Mouse (Mus musculus): ENCODE measurements at regions not wholly inside any gene's neighbourhood (a gene's known extent, or its start where the extent isn't known, plus 50 kb on each side); places are given as distances from the start of the nearest gene placed in this dataset.

DNA sequence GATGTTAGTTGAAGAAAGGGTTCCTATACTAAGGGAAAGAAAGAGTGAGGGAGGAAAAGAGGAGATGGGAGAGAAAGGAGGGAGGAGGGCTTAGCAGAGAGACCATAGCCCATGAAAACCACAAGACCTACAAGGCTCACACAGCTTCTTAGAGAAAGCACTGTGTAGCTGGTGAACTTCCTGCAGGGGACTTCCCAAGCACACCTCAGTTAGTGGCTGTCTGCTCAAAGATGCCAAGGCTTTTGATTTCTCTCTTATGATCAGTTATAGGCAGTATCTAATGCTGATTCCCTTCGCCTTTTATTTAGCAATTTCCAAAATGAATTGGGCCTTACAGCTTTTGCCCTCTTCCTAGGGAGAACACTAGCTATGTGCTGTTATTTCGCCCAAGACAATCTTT lies 90.0 kb upstream of the Bach2 start:
- no peak for ATAC-seq (ENCODE audit: insufficient number of reproducible peaks, low FRiP score, low TSS enrichment)

- no peak for ATAC-seq (ENCODE audit: insufficient number of reproducible peaks, low FRiP score, low TSS enrichment)
Measured at GRCm38 (mm10) chr4:32149171-32149570, 89.4 kb upstream of the Bach2 start.

DNA sequence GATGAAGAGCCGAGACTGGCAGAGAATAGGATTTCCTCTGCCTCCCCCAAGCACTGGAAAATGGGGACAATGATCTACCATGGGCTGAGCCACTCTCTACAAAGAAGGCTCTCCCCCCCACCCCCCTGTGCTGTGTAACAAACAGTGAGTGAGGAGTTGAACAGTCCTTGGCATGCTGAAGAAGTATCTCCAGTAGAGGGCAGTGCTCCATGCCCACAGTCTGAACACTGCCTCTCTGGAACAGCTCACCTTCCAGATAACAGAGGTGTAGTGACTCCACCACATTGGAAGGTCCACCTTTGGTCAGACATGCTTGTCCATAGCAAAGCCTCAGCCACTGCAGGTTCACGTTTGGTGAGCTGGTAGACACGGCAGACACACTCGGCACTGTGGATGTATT lies 85.2 kb upstream of the Bach2 start:
- peak; percentile 67 for ATAC-seq (ENCODE audit: insufficient number of reproducible peaks, low FRiP score, low TSS enrichment)

- no peak for ATAC-seq (ENCODE audit: insufficient number of reproducible peaks, low FRiP score, low TSS enrichment)
Measured at GRCm38 (mm10) chr4:32156965-32157364, 81.6 kb upstream of the Bach2 start.

DNA sequence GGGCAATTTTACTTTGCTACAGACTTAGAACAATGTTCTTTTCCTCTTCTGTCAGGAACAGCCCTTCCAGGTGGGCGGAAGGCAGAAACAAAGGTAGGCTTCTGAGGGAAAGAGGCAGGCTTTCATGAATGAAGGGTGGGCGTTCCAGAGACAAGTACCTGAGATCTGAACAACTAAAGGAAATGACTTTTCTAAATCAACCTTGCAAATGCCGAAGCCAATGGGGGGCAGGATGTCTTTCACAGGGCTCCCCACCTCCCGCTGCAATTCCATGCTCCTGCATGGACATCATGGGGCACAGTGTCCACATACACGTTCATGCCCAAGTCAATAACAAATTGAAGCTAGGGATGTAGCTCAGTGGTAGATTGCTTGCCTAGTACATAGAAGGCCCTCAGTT lies 80.2 kb upstream of the Bach2 start:
- ATAC-seq (ENCODE audit: insufficient number of reproducible peaks, low FRiP score, low TSS enrichment), result no peak

DNA sequence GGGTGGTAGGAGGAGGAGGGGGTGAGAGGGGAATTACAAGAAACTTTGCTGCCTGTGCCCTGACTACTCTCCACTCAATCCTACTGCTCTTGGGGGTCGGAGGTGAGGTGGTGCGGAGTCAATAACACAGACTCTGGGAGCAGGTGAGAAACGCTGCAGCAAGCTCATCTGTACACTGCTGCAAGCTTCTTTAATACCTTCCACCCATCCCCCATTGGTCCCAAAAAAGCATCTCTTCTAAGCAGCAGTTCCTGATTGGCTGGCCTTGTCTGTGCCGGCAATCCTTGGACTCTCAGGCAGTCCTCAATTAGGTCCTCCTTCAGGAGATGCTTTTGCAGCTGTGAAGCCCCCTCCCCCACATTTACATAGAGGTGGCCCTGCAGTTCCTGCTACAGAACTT lies 79.7 kb upstream of the Bach2 start:
- no peak for ATAC-seq (ENCODE audit: insufficient number of reproducible peaks, low FRiP score, low TSS enrichment)

GRCm38 (mm10) chr4:32160815-32161214 lies 77.8 kb upstream of the Bach2 start:
- no peak for ATAC-seq (ENCODE audit: insufficient number of reproducible peaks, low FRiP score, low TSS enrichment)

DNA sequence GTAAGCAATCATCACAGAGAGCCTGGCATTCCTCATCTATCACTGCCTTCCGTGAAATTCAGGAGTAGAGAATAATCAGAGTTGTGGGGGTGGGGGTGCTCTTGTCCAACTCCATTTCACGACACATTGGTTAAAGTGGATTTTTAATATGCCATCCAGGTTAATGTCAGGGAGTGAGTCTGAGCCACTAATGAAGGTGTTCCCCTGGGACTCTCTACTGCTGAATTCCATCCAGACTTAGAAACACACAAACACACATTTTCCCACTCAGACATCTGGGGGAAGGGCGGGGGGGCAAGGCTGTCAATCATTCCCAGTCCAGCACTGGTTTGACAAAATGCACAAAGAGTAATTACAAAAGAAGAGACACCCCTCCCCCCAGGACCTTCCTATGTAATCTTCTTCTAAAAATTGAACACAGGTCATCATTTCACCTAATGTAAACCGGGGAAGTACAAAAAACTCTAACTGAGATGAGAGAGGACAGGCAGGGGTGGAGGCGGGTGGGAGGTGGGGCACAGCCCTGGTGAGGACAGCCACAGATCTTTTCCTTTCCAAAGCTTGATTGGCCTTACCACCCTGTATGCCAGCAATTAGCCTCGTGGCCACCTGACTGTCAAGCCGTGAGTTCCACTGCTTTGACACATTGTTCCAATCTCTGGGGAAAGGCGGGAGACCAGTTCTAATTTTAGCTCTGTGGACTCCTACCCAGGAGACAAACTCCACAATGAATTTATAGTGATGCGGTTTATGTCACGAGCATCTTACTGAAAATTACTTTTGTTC lies 76.5 kb upstream of the Bach2 start:
- ATAC-seq (ENCODE audit: insufficient number of reproducible peaks, low FRiP score, low TSS enrichment), result no peak

DNA sequence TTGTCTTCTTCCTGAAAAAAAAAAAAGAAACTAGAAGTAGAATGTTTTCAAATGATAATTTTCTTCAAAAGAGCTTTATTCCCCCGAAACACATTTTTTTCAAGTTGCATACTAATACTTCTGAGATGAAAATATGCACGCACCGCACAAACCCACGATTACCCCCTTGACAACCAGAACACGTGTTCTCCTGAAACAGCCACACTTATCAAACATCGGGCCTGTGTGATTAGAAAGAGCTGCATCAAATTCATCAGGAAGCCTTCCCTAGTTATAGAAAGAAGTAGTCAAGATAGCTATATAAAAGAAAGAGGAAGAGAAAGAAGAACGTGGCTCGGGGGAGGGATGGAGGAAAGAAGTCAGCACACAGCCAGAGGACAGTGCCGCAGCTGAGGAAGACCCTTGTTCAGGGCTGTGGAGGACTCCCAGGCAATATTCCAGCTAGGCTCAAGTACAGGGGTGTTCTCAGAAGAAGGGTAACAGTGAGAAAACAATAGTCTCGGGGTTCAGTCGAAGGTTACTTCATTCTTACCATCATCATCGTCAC lies 75.8 kb upstream of the Bach2 start:
- ATAC-seq (ENCODE audit: insufficient number of reproducible peaks, low FRiP score, low TSS enrichment), result no peak

- ATAC-seq (ENCODE audit: insufficient number of reproducible peaks, low FRiP score, low TSS enrichment), result no peak
Measured at GRCm38 (mm10) chr4:32164081-32164641, 74.4 kb upstream of the Bach2 start.

GRCm38 (mm10) chr4:32164736-32165241 lies 73.8 kb upstream of the Bach2 start:
- ATAC-seq (ENCODE audit: insufficient number of reproducible peaks, low FRiP score, low TSS enrichment), result no peak

DNA sequence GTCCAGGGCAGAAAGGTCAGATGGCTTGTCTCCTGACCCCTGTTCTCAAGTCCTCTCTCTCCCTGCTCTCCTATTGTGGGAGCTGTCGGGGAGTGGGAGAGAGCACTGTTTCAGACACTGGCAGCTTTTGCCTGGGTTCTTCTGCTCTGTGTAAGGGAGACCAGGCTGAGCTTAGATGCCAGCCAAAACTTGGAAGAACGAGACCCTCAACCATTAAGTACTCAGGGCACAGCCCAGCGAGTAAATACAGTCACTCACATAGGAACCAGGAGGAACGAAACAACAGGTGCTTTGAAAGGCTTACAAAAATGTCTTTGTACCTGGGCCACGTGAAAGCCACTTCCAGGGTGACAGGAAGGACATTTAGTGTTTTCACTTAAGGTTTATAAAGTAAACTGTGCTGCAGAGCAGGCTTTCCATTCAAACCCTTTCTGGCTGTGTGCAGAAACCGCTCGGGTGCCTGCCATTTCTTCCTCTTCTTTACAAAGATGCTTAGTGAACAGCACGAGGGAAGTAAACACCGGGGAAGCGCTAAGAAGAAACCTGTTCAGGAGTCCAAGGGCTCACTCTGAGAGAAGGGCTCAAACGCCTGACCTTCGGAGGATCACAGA lies 72.6 kb upstream of the Bach2 start:
- no peak for ATAC-seq (ENCODE audit: insufficient number of reproducible peaks, low FRiP score, low TSS enrichment)

DNA sequence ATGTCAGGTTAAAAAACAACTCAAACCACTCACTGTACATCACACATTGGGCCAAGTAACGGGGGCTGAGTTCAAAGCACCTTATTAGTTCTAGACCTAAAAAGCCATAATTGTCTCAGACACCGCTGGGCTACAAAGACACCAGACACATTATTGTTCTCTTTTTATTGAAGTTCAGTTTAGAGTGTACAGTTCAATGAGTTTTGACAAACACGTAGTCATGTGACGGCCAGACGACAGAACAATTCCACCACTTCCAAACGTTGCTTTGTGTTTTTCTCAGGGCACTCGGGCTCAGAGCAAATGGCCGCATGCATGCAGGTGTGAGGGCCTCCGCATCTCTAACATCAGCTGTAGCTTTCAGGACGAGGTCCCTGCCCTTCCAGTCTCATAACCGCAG lies 71.5 kb upstream of the Bach2 start:
- ATAC-seq (ENCODE audit: insufficient number of reproducible peaks, low FRiP score, low TSS enrichment), result no peak

- ATAC-seq (ENCODE audit: insufficient number of reproducible peaks, low FRiP score, low TSS enrichment), result no peak
Measured at GRCm38 (mm10) chr4:32170106-32170459, 68.5 kb upstream of the Bach2 start.

DNA sequence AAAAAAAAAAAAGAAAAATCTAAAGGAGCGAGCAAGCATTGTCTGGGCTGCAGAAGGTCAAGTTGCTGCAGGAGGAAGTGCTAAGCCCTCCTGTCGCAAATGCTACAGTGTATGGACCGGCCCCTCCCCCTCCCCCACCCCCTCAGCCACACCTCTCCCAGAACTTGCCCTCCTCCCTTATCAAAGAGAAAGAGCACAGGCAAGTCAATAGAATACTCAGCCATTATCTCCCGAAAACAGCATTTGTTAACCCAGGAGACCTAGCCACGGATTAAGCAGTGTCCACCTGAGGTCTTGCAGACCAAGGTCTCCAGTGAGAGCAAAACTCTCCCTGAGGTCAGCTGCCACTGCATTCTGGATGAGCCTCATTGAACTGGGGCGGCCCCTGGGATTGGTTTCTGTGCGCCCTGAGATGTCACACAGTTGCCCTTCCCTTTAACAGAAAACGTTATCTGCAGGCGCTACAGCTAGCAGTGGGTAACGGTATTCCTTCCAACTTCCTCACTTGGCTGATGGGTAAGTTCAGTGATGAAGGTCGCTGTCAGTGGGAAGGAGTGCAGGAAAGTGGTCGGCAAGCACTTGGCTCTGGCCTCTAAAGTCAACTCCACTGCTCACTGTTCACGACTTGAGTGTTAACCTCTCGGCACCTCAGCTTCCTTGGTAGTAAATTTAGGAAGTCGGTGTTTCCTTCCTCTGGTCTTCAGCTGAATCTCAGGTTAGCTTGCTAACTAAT lies 68.0 kb upstream of the Bach2 start:
- ATAC-seq (ENCODE audit: insufficient number of reproducible peaks, low FRiP score, low TSS enrichment), result no peak

DNA sequence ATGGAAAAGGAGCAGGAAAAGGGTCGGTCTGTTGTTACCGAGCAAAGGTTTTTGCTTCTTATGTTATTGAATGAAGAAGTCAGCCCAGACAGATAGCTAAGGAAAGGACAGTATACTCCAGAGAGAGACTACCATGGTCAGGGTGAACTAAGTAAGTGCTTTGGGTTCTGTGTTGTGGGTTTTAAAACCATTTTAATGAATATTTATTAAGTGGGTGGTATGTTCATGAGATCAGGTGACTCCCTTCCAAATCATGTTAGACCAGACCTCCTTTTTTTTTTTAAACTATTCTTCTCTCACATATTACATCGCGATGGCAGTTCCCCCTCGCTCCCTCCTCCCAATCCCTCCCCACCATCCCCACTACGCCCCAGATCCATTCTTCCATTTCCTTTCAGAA lies 67.3 kb upstream of the Bach2 start:
- no peak for ATAC-seq (ENCODE audit: insufficient number of reproducible peaks, low FRiP score, low TSS enrichment)

- no peak for ATAC-seq (ENCODE audit: insufficient number of reproducible peaks, low FRiP score, low TSS enrichment)
Measured at GRCm38 (mm10) chr4:32172992-32173391, 65.6 kb upstream of the Bach2 start.

DNA sequence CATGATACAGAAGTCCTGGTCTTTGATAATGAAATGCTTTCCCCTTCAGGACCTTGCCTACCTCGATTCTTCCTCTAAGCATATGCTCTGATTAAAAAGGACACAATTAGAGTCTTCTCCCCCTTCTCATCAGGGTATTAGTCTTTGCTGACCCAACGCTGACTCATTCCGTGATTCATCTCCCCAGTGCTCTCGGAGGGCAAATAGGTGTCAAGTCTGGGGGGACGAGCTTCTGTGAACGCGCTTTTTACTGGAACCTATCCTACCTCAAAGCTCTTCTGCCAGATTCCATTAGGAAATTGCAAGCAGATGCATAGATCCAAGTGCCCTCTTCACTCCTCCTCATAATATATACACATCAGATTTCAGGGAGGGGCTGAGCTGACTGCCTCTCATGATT lies 63.8 kb upstream of the Bach2 start:
- no peak for ATAC-seq (ENCODE audit: insufficient number of reproducible peaks, low FRiP score, low TSS enrichment)

DNA sequence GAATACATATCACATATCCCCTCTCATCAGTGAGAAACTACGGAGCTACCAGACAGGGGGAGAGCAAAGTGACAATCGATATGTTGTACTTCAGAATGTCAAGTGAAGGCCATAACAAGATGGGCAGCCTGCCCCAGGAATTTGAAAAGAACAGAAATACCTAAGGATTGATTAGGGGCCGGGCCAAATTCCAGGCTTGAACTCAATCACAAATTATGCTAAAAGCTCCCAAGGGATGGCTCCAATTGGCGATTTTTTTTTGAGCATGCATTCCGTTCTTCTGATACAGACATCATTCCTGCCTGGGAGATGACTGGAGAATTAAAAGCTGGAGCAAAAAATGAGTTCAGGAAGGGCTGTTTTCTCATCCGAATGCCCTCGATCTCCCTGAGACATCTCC lies 63.4 kb upstream of the Bach2 start:
- no peak for ATAC-seq (ENCODE audit: insufficient number of reproducible peaks, low FRiP score, low TSS enrichment)

- no peak for ATAC-seq (ENCODE audit: insufficient number of reproducible peaks, low FRiP score, low TSS enrichment)
Measured at GRCm38 (mm10) chr4:32175853-32176448, 62.7 kb upstream of the Bach2 start.

Measured in cerebellum, adult (tissue).